Mouse (Mus musculus): ENCODE data around the gene Elp6. TPM values are rescaled to one million over a fixed set of nuclear protein-coding genes. Genes with fewer than 3 reads are reported as not detected.
A peak's percentile ranks its signal among the peaks of the same experiment; 100 is the strongest.

Gene Elp6
- polyA plus RNA-seq, 2 experiments: 7.5 to 8.0 TPM

GRCm38 (mm10) chr9:110343805-110344204 lies 38.8 kb downstream of the Elp6 start:
- Histone ChIP-seq H3K9me3 (ENCODE audit: control insufficient read depth, low read length) (no peaks in the 10 kb centered on the region), H3K27me3 (ENCODE audit: control insufficient read depth, insufficient read depth, low read length) (no peaks in the 10 kb centered on the region), H3K9ac (replicated peaks) (no peak overlapping the region), H3K4me2 (ENCODE audit: low read depth) (peak overlapping the region; percentile 9; the same call in 1 of the 2 replicates), H3K4me3 (ENCODE audit: insufficient read depth in 1 of 2, low read depth in 2 of 2, low read length in 2 of 2) (no peak overlapping the region), H3K27ac (no peak overlapping the region), H3K36me3 (replicated peaks; ENCODE audit: control insufficient read depth, insufficient read depth, low read depth) (no peaks in the 10 kb centered on the region), H3K4me1 (replicated peaks; ENCODE audit: control insufficient read depth in 2 of 2, insufficient read depth in 2 of 2, low read length in 1 of 2) (peaks cover 0 to 5% of the 10 kb centered on the region in 2 experiments; a peak in 1 of 4 replicates)
- WGBS (ENCODE audit: insufficient replicate concordance): 63% methylated on average over 6 of the region's 6 CpGs
- ATAC-seq (ENCODE audit: insufficient read depth): peak; percentile 79
- peak in 1 of 3 experiments; percentile 25 for DNase-seq (ENCODE audit: low read depth in 3 of 3, low spot score in 3 of 3)
- no peak for TF ChIP-seq EP300 (IDR thresholded peaks at IDR 0.05; ENCODE audit: low read depth)
- no peak for TF ChIP-seq CTCF (IDR thresholded peaks at IDR 0.05; ENCODE audit: low read depth)

GRCm38 (mm10) chr9:110345057-110345739 lies 40.2 kb downstream of the Elp6 start:
- no peak overlapping the region for H3K27ac ChIP-seq
- H3K4me3 ChIP-seq (ENCODE audit: insufficient read depth in 1 of 2, low read depth in 2 of 2, low read length in 2 of 2): no peak overlapping the region

GRCm38 (mm10) chr9:110348899-110349298 lies 43.9 kb downstream of the Elp6 start:
- ATAC-seq (ENCODE audit: insufficient read depth) (no peak), DNase-seq (ENCODE audit: low read depth in 3 of 3, low spot score in 3 of 3) (no peak)
- TF ChIP-seq CTCF (IDR thresholded peaks at IDR 0.05; ENCODE audit: low read depth) (no peak), EP300 (IDR thresholded peaks at IDR 0.05; ENCODE audit: low read depth) (no peak)
- H3K9me3 ChIP-seq (ENCODE audit: control insufficient read depth, low read length): no peaks in the 10 kb centered on the region
- no peaks in the 10 kb centered on the region for H3K27me3 ChIP-seq (ENCODE audit: control insufficient read depth, insufficient read depth, low read length)
- no peak overlapping the region for H3K9ac ChIP-seq (replicated peaks)
- no peak overlapping the region for H3K27ac ChIP-seq
- WGBS (ENCODE audit: insufficient replicate concordance): 55% methylated on average over 4 of the region's 4 CpGs
- H3K4me1 ChIP-seq (replicated peaks; ENCODE audit: control insufficient read depth in 2 of 2, insufficient read depth in 2 of 2, low read length in 1 of 2): peaks cover 3 to 17% of the 10 kb centered on the region in 2 experiments; a peak in 2 of 4 replicates
- H3K4me2 ChIP-seq (ENCODE audit: low read depth): no peak overlapping the region
- no peaks in the 10 kb centered on the region for H3K36me3 ChIP-seq (replicated peaks; ENCODE audit: control insufficient read depth, insufficient read depth, low read depth)
- no peak overlapping the region for H3K4me3 ChIP-seq (ENCODE audit: insufficient read depth in 1 of 2, low read depth in 2 of 2, low read length in 2 of 2)

More at GRCm38 (mm10) chr9:110345057-110345739, 40.2 kb downstream of the Elp6 start:
- 59% methylated on average over 7 of the region's 7 CpGs for WGBS (ENCODE audit: insufficient replicate concordance)
- no peaks in the 10 kb centered on the region for H3K36me3 ChIP-seq (replicated peaks; ENCODE audit: control insufficient read depth, insufficient read depth, low read depth)
- H3K9ac ChIP-seq (replicated peaks): no peak overlapping the region
- TF ChIP-seq CTCF (IDR thresholded peaks at IDR 0.05; ENCODE audit: low read depth): no peak
- no peak for TF ChIP-seq EP300 (IDR thresholded peaks at IDR 0.05; ENCODE audit: low read depth)
- no peak for DNase-seq (ENCODE audit: low read depth in 3 of 3, low spot score in 3 of 3)
- peak overlapping the region; percentile 15; the same call in 1 of the 2 replicates for H3K4me2 ChIP-seq (ENCODE audit: low read depth)
- no peaks in the 10 kb centered on the region for H3K9me3 ChIP-seq (ENCODE audit: control insufficient read depth, low read length)
- ATAC-seq (ENCODE audit: insufficient read depth): no peak
- peaks cover 0 to 6% of the 10 kb centered on the region in 2 experiments; a peak in 2 of 4 replicates for H3K4me1 ChIP-seq (replicated peaks; ENCODE audit: control insufficient read depth in 2 of 2, insufficient read depth in 2 of 2, low read length in 1 of 2)
- no peaks in the 10 kb centered on the region for H3K27me3 ChIP-seq (ENCODE audit: control insufficient read depth, insufficient read depth, low read length)

GRCm38 (mm10) chr9:110350188-110350587 lies 45.2 kb downstream of the Elp6 start:
- no peaks in the 10 kb centered on the region for H3K36me3 ChIP-seq (replicated peaks; ENCODE audit: control insufficient read depth, insufficient read depth, low read depth)
- H3K9me3 ChIP-seq (ENCODE audit: control insufficient read depth, low read length): no peaks in the 10 kb centered on the region
- no peak overlapping the region for H3K27ac ChIP-seq
- H3K9ac ChIP-seq (replicated peaks): no peak overlapping the region
- TF ChIP-seq CTCF (IDR thresholded peaks at IDR 0.05; ENCODE audit: low read depth) (no peak), EP300 (IDR thresholded peaks at IDR 0.05; ENCODE audit: low read depth) (no peak)
- ATAC-seq (ENCODE audit: insufficient read depth) (no peak), DNase-seq (ENCODE audit: low read depth in 3 of 3, low spot score in 3 of 3) (no peak)
- H3K4me2 ChIP-seq (ENCODE audit: low read depth): no peak overlapping the region
- peaks cover 3 to 17% of the 10 kb centered on the region in 2 experiments; a peak in 2 of 4 replicates for H3K4me1 ChIP-seq (replicated peaks; ENCODE audit: control insufficient read depth in 2 of 2, insufficient read depth in 2 of 2, low read length in 1 of 2)
- no peaks in the 10 kb centered on the region for H3K27me3 ChIP-seq (ENCODE audit: control insufficient read depth, insufficient read depth, low read length)
- H3K4me3 ChIP-seq (ENCODE audit: insufficient read depth in 1 of 2, low read depth in 2 of 2, low read length in 2 of 2): no peak overlapping the region
- 60% methylated on average over 5 of the region's 5 CpGs for WGBS (ENCODE audit: insufficient replicate concordance)

GRCm38 (mm10) chr9:110350612-110351011 lies 45.6 kb downstream of the Elp6 start:
- H3K27ac ChIP-seq: no peak overlapping the region
- WGBS (ENCODE audit: insufficient replicate concordance): 38% methylated on average over 5 of the region's 5 CpGs
- H3K27me3 ChIP-seq (ENCODE audit: control insufficient read depth, insufficient read depth, low read length): no peaks in the 10 kb centered on the region
- no peak overlapping the region for H3K4me3 ChIP-seq (ENCODE audit: insufficient read depth in 1 of 2, low read depth in 2 of 2, low read length in 2 of 2)
- peaks cover 3 to 17% of the 10 kb centered on the region in 2 experiments; a peak in 2 of 4 replicates for H3K4me1 ChIP-seq (replicated peaks; ENCODE audit: control insufficient read depth in 2 of 2, insufficient read depth in 2 of 2, low read length in 1 of 2)
- H3K9ac ChIP-seq (replicated peaks): no peak overlapping the region
- H3K4me2 ChIP-seq (ENCODE audit: low read depth): no peak overlapping the region
- DNase-seq (ENCODE audit: low read depth in 3 of 3, low spot score in 3 of 3) (no peak), ATAC-seq (ENCODE audit: insufficient read depth) (peak; percentile 50; the same call in 1 of the 2 replicates)
- H3K36me3 ChIP-seq (replicated peaks; ENCODE audit: control insufficient read depth, insufficient read depth, low read depth): no peaks in the 10 kb centered on the region
- no peaks in the 10 kb centered on the region for H3K9me3 ChIP-seq (ENCODE audit: control insufficient read depth, low read length)
- TF ChIP-seq CTCF (IDR thresholded peaks at IDR 0.05; ENCODE audit: low read depth): no peak
- TF ChIP-seq EP300 (IDR thresholded peaks at IDR 0.05; ENCODE audit: low read depth): no peak

All from liver, embryonic 14.5 days (tissue).